Mouse (Mus musculus) gastrocnemius, adult 2 months (tissue): ENCODE results near the gene 1700003F12Rik. TPM values are rescaled to one million over a fixed set of nuclear protein-coding genes. Genes with fewer than 3 reads are reported as not detected.

Experiments
- DNase-seq: peaks from one replicate; pipeline ENCODE4 v3.0.0; 2022
- H3K27ac ChIP-seq: fragments of 200-600 bp; 2 replicates; pipeline ENCODE4 v1.8.1; 2022; ENCODE audit warnings: mild to moderate bottlenecking
- H3K4me3 ChIP-seq: fragments of 200-600 bp; 2 replicates; pipeline ENCODE4 v1.8.1; 2022; ENCODE audit warnings: mild to moderate bottlenecking, moderate library complexity
- CTCF ChIP-seq: fragments of 200-600 bp; IDR thresholded peaks from 2 replicates; pipeline ENCODE4 v1.8.1; 2022; ENCODE audit warnings: antibody characterized with exemption, mild to moderate bottlenecking, moderate library complexity
- intact Hi-C: fragments of 180-260 bp; cut with DNase I; formaldehyde crosslinking; loops from one replicate; pipeline ENCODE4 v1.15.1; 2025
- long read RNA-seq, 2 experiments: library from polyadenylated mRNA; stranded (forward); transcript quantifications; one replicate each; pipeline ENCODE4 v2.0.0; 2021
- total RNA-seq, 2 experiments: library from RNA; stranded (reverse); gene quantifications; 2 replicates each; pipeline ENCODE4 v1.2.3; 2021

Gene 1700003F12Rik
- total RNA-seq = not detected
- long read RNA-seq, experiment 1 = 0 reads
- long read RNA-seq, experiment 2 = 0 reads

DNA sequence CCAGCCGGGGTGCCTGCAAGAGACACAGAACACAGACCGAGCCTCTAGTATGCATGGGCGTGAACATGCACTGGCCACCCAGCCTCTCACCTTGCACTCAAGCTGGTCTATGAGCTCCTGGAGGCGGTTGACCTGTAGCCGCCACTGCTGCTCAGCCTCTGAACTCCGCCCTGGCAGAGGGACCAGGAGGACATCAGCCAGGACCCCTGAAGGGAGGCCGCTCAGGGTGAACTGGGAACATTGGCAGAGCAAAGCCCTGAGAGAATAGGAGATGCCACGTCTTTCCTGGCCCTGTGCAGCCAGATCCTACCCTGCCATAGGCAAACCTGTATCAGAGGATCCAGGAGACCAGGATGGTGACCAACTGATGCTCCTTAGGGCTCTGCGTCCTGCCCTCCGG is at the start of gene 1700003F12Rik:
Gene 1700003F12Rik (plus strand): TSS at position 375 of the 400 bp plus-strand sequence.
- no peak for TF ChIP-seq CTCF
- Histone ChIP-seq H3K4me3 (no peak within 1 kb of the TSS), H3K27ac (no peak within 1 kb of the TSS)
- DNase-seq = no peak
- intact Hi-C loops = no loop called here

- no peak overlapping the region for H3K4me3 ChIP-seq
- no peak for DNase-seq
- TF ChIP-seq CTCF = no peak
- H3K27ac ChIP-seq = peak overlapping the region; percentile 16; the same call in 1 of the 2 replicates
- intact Hi-C loops = no loop called here
These were observed 48.3 kb upstream of the 1700003F12Rik start for GRCm38 (mm10) chr2:154498571-154498970.

DNA sequence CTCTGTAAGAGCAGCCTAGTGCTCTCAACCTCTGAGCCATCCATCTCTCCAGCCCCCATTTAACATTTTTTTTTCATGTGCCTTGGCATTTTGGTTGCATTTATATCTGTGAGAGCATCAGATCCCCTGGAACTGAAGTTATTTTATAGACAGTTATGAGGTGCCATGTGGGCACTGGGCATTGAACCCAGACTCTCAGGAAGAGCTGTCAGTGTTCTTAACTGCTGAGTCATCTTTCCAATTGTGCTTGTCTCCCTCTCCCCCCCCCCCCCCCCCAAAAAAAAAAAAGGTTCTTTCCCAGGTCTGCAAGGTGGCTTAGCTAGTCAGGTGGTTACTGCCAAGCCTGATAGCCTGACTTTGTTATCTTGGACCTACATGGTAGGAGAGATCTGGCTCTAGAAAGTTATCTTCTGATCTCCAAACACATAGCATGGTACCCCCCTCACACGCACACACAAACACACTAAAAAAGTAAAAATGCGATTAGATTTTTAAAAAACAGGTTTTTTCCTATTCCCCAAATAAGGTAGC is 47.1 kb upstream of the 1700003F12Rik start:
- H3K27ac ChIP-seq = no peak overlapping the region
- DNase-seq = no peak
- no peak for TF ChIP-seq CTCF
- intact Hi-C loops = no loop called here
- H3K4me3 ChIP-seq = no peak overlapping the region

DNA sequence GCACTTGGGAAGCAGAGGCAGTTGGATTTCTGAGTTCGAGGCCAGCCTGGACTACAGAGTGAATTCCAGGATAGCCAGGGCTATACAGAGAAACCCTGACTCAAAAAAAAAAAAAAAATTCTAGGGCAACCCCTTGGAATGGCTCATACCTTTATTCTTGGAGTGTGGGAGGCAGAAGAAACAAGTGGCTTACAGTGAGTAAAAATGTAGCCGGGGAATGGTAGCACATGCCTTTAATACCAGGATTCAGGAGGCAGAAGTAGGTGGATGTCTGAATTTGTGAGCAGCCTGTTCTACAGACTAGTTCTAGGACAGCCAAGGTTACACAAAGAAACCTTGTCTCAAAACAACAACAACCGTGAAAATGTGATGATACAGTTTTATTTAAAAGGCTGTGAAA is 46.1 kb upstream of the 1700003F12Rik start:
- intact Hi-C loops = no loop called here
- Histone ChIP-seq H3K4me3 (no peak overlapping the region), H3K27ac (no peak overlapping the region)
- no peak for TF ChIP-seq CTCF
- DNase-seq = no peak

- TF ChIP-seq CTCF = no peak
- Histone ChIP-seq H3K27ac (peak overlapping the region; percentile 75), H3K4me3 (no peak overlapping the region)
- no peak for DNase-seq
- intact Hi-C loops = no loop called here
These were observed 39.8 kb upstream of the 1700003F12Rik start for GRCm38 (mm10) chr2:154507076-154507475.

DNA sequence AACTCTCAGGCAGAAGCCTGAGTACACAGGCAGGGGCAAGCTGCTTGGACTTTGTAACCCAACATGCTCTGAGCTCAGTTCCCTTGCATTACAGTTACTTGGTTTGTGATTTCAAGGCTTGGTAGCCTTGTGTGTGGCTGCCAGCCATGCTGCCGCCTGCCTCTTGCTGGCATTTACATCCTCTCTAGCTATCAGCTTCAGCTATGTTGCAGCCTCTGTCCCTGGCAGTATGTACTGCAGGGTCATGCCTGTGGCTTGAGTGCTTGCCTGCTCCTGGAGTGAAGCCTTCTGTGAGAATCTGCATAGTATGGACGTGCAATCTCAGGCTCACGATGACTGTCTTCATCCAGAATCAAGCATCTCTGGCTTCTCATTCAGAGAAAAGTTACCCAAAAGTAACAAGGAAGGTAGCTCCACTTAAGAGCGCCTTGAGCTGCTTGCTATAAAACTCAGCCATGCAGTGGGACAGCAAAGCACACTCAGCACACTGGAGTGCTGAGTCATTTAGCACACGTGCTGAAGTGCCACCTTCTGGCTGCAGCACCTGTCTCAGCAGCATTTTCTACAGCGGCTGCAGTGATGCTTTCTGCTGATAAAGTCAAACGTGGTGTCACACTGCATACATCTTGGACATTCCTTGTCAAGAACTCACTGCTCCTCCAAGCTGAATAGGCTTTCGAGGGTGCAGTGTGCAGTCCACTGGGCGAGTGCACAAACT is 39.2 kb upstream of the 1700003F12Rik start:
- DNase-seq = peak; percentile 55
- intact Hi-C loops = loop anchor here (1.0 kb wide), 1 partner anchor 90 kb away; no protein-coding TSS in a partner anchor
- TF ChIP-seq CTCF = peak; percentile 42
- Histone ChIP-seq H3K4me3 (no peak overlapping the region), H3K27ac (peak overlapping the region; percentile 75)

GRCm38 (mm10) chr2:154508450-154508849 is 38.4 kb upstream of the 1700003F12Rik start:
- intact Hi-C loops = loop anchor here (1.0 kb wide), 1 partner anchor 91 kb away; no protein-coding TSS in a partner anchor
- Histone ChIP-seq H3K4me3 (no peak overlapping the region), H3K27ac (peak overlapping the region; percentile 75)
- no peak for TF ChIP-seq CTCF
- DNase-seq = no peak

DNA sequence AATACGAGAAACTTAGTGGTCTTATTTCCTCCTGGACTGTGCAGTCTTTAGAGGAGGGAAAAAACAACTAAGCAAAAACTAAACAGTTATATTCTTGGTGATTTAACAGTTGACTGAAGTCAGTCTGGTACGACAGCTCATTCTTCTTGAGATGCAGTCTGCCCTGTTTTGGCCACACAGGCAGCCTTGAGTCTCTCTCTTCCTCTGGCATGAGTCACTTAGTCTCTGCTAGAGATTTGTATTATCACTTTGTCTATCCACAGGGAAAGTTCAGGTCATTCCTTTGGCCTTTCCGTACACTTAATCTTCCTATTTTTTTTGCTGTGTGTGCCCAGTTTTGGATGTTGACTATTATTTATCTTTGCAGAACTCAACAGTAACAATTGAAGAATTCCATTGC is 36.7 kb upstream of the 1700003F12Rik start:
- no peak overlapping the region for H3K4me3 ChIP-seq
- no peak overlapping the region for H3K27ac ChIP-seq
- DNase-seq = no peak
- intact Hi-C loops = no loop called here
- no peak for TF ChIP-seq CTCF

DNA sequence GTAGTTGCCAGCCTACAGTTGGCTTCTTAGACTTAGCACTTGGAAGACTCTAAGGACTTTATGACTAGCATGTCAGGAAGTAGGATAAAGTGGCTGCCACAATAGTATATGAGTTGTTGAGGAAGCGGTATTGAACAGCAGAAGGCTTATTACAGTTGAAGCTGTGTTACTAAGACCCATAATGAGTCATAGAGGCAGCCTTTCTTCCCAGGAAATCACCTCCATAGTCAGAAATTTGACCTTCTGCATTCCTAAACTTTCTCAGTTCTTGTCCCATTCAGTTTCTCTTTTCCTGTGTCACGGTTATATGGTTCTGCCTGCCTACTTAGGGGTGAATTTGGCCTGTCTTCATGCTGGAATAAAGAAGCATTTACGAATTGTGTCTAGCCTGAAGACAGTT is 29.9 kb upstream of the 1700003F12Rik start:
- no peak for TF ChIP-seq CTCF
- intact Hi-C loops = no loop called here
- no peak overlapping the region for H3K4me3 ChIP-seq
- H3K27ac ChIP-seq = no peak overlapping the region
- DNase-seq = no peak

DNA sequence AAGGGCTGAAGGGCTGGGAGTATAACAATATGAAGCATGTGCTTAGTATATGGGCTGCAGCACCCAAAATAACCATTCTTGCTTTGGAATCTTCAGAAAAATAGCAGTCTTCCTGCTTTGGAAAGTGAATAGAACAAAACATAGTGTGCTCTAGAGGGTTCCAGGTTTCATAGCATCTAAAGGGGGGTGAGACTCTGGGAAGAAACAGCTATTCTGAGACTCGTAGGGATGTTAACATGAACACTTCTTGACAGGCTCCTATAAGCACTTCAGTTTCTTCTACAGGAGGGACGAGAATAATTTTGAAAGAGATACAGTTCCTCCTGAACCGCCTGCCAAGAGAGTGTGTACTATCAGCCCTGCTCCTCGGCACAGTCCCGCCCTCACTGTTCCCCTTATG is 29.5 kb upstream of the 1700003F12Rik start:
- intact Hi-C loops = no loop called here
- Histone ChIP-seq H3K4me3 (no peak overlapping the region), H3K27ac (no peak overlapping the region)
- TF ChIP-seq CTCF = no peak
- no peak for DNase-seq

GRCm38 (mm10) chr2:154521449-154521848 is 25.4 kb upstream of the 1700003F12Rik start:
- intact Hi-C loops = no loop called here
- no peak for TF ChIP-seq CTCF
- no peak overlapping the region for H3K4me3 ChIP-seq
- no peak for DNase-seq
- H3K27ac ChIP-seq = no peak overlapping the region

GRCm38 (mm10) chr2:154522334-154522733 is 24.6 kb upstream of the 1700003F12Rik start:
- no peak for TF ChIP-seq CTCF
- intact Hi-C loops = no loop called here
- no peak overlapping the region for H3K4me3 ChIP-seq
- H3K27ac ChIP-seq = no peak overlapping the region
- DNase-seq = no peak

DNA sequence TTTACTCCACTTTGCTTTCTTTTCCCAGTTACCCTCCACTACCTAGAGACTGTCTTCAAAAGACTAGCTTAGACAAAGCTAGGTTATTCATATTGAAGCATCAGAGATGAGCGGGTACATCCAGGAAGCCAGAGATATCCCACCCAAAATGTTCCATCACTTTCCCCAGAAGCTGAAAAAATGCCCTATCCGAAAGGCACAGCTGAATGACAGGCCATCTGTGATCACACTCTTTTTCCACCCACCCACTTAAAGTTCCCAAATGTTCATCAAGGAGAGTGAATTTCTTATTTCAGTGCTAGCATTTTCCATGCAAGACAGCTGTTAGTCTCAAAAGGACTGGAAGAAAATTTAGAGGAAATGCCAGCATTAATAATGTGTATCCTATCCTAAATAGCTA is 21.6 kb upstream of the 1700003F12Rik start:
- H3K4me3 ChIP-seq = no peak overlapping the region
- DNase-seq = no peak
- TF ChIP-seq CTCF = no peak
- no peak overlapping the region for H3K27ac ChIP-seq
- intact Hi-C loops = no loop called here

- no peak for TF ChIP-seq CTCF
- DNase-seq = no peak
- intact Hi-C loops = no loop called here
- Histone ChIP-seq H3K4me3 (no peak overlapping the region), H3K27ac (no peak overlapping the region)
These were observed 20.4 kb upstream of the 1700003F12Rik start for GRCm38 (mm10) chr2:154526531-154526930.
